Mouse (Mus musculus): Measurements from ENCODE around the gene Ppih.
"Not testable (repeated sequence)": the region's sequence is repeated elsewhere in the genome, so short reads cannot be mapped to it uniquely, and the experiment has no call there.

Gene Ppih

DNA sequence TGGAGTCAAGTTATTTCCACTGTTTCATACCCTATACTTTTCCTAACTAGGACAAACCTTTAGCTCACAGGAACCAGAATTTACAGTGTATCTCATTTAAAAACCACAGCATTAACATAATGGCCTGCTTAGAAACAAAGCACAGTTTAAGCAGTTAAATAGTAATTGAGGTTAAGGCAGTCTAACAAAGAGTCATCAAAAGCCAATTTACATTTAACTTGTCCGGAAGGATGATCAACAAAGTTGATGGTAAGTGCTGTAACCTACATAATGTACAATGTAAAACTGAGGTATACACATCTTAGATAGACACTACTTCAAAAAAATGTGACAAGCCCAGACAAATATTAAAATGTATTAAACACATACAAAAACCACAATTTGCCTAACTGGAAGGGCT, 28.4 kb downstream of the Ppih start:
- DNase-seq (ENCODE audit: low spot score), result no peak

DNA sequence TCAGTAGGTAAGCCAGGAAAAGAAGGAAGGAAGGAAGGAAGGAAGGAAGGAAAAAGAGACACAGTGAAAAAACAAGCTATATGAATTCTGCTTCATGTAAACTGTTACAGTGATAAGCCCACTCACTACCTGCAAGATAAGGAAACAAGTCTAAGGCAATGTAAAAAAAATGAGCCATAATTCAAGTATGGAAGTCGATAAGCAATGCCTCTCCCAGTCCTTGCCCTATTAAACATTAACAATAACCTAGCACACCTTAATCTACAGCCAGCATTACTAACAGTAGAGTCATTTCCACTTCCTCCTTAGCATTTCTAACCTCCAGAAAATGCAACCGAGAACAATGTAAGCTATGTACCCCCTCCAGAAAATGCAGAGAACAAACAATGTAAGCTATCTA, 35.0 kb downstream of the Ppih start:
- no peak for DNase-seq (ENCODE audit: low spot score)

DNA sequence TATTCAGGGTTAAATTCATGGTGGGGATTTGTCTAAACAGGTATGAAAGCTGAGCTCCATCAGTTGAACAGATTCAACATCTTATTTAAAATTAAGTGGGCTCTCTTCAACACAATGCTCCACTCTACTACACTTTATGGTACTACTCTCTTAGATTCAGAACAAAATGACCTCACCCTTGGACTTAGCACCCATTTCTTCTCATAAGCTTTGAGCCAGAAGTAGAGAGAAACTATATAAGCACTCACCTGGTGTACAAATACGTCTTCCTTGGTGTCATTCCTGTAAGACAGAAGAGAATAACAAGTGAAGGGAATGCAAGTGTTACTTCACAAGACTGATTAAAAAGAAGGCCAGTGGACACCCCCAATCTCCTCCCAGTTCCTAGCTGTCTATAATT, 35.5 kb downstream of the Ppih start:
- DNase-seq (ENCODE audit: low spot score), result no peak

DNA sequence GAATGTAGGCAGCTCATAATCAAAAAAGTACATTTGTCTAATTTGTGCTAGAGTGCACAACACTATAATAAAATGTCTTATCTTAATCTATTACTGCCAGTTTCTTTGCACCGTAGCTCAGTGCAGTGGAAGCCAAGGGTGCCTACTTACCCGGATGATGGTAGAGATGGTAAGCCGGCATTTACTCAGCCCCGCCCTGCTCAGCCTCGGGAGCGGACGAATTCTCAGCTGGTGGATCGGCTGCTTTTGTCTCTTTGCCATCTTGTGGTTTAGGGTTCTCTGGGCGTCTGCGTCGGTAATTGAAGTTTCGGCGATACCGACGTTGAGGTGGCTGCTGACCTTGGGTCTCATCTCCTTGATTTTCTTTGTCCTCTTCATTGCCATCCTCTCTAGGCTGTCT, 41.6 kb downstream of the Ppih start:
- DNase-seq (ENCODE audit: low spot score), result not testable (repeated sequence)

DNA sequence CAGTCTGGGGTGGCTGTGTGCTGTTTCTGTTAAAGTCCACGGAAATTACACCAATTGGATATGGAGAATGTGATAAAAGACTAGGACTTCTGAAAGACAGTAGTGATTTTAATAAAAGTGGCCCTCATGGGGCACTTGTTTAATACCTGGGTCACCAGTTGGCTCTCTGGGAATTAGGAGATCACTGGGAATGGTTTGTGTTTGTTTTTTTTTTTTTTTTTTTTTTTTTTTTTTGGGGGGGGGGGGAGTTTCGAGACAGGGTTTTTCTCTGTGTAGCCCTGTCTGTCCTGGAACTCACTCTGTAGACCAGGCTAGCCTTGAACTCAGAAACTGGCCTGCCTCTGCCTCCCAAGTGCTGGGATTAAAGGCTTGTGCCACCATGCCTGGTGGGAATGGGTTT, 44.6 kb downstream of the Ppih start:
- no peak for DNase-seq (ENCODE audit: low spot score)

DNA sequence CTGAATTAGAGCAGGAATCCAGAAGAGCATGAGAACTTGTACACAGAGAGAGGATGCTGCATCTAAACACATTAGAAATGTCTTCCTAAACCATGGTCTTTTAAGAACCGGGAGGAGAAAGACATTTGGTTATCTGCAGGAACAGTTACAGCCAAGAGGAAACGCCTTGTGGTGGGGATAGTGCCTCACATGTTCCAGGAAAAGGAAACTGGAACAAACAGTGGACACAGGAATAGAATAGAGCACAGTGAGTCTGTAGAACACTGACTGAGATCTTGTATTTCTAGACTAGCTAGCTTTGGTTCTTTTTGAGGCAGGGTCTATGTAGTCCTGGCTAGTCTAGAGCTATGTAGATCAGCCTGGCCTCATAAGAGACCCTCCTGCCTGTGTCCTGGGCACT, 45.1 kb downstream of the Ppih start:
- no peak for DNase-seq (ENCODE audit: low spot score)

DNA sequence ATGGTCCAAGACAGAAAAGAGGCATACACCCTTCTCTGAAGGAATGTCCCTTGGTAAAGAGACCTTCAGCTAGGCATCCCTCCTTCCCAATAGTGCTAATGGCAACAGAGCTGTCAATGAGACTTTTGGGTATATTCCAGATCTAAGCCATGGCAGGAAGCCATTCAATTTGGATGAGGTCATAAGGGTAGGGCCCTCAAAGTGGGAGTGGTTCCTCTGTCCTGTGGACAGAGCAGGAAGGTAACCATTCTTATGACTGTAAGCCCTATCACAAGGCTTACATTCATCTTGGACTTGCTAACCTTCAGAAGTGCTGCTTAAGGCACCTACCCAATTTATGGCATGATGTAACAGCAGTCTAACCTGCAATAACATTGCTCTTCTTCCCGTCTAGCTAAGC, 45.7 kb downstream of the Ppih start:
- DNase-seq (ENCODE audit: low spot score), result no peak

DNA sequence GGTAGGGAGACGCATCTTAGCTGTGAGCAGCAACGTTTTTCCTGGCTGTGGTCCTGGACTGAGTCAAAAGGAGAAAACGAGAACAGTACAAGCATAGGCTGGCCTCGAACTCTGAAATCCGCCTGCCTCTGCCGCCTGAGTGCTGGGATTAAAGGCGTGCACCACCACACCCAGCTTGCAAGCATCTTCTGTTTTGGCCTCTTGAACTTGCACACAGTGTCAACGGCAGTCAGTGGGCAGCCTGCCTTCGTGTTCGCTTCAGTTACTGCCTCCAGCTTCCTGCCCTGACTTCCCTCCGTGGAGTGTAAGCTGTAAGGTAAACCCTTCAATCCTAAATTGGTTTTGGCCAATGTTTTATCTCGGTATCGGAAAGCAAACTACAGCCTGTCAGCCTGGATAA, 53.7 kb downstream of the Ppih start:
- DNase-seq (ENCODE audit: low spot score), result no peak

DNA sequence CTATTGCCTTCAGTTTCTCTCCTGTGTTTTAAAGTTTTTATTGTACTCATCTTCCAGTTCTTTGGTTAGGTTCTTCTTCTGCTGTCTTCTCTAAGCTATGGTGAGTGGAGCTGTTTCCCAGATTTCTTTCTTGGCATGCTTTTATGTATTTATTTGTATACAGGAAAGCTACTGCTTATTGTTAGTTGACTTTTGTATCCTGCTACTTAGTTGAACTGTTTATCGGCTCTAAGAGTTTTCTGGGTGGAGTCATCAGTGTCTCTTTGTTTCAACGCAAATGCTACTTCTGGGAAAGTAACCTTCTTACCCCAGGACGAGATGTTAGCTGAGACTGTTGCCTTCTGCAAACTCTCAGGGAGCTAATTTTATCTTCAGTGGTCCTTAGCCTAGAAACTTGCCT, 56.9 kb downstream of the Ppih start:
- DNase-seq (ENCODE audit: low spot score), result no peak

DNA sequence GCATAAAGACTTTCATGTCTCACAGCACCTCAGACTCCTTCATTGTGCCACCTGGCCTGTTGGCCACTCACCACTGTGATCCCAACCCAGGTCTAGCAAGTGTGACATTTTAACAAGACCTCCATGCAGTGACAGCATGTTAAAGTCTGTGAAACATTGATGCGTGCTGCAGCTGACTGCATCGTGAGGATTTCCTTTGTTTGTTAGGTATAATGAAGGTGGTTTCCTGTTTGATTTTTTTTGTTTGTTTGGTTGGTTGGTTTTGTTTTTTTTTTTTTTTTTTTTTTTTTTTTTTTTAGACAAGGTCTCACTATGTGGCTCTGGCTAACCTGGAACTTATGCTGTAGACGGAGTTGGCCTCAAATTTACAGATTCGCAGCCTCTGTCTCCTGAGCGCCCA, 57.9 kb downstream of the Ppih start:
- DNase-seq (ENCODE audit: low spot score), result no peak

DNA sequence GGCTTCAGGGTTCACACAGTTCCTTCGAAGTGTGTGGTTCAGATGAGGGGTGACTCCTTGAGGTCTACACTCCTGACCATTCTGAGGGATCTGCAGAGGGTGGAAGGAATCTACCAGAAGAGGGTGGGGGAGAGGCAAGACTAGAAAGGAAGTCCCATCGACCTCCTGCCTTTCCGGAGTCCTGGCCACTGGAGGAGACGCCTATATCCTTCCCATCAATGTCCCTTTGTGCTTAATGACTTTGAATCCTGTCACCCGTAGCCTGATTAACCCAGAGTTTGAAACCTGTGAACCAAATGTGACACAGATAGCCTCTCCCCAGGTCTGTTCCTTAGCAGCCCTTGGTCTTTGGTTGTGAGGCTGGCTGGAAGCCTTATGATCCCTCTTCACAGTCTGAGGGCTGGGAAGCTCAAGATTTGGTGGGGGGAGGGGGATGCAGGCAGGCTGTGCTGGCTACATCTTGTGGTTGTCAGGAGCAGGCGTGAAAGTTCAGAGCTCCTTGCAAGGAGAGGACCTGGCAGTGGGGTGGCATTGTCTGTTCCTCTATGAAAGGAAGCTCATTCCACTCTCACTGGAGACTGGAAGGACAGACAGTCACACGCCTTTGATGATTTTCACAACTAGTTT, 59.1 kb downstream of the Ppih start:
- no peak for DNase-seq (ENCODE audit: low spot score)

DNA sequence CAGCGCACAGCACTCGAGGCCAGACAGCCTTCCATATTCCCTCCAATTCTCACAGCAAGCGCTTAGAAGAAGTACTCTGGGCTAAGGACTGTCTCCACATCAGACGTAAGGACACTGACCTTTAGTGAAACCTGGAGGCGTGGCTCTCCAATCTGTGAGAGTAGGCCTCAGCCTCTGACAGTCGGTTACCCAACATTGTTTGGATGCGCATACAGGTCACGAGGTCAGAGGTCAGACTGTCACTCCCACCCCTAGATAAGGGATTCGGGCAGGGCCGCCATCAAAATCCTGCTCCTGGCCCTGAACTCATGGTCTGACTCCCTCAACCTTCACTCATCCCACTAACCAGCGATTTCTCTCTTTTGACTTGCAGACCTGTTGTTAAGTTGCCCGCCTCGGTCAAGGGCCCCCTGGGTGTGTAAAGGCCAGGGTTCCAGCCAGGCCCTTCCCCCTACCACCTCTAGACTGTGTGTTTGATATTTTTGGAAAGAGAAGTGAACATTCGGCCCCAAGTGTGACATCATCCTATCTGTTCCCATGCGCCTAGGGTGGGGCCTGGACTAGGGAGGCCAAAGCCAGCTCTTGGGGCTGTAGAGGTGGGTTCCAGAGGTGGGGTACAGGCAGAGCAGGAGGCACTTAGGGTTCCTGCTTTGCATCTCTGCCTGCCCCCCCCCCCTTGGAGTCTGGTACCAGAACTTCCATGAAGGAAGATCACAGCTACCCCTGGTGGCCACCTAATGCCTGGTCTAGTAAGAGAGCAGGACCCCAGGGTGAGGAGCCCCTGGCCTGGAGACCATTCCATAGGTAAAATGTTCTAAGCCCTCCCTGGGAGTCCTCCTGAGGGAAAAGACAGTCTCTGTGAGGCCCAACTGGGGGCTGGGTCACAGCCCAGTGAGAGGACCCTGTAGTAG, 60.7 kb downstream of the Ppih start:
- DNase-seq (ENCODE audit: low spot score), result no peak

DNA sequence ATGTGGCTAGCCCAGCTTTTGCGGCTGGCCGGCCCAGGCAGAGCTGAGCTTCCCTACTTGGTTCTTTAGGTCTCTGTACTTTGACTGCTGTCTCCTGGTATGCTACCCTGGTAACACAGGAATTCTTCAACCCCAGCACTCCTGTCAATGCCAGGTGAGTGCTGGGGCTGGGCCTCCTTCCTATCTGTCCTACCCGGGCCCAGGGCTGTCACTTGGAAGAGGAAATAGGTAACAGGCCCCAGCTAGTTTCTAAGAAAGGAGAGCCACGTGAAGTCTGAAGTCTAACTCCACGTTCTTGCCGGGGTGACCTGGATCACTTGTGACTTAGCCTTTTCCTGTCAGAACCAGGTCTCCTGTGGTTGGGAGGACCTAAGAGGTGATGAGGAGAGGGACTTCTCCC, 63.3 kb downstream of the Ppih start:
- no peak for DNase-seq (ENCODE audit: low spot score)

DNA sequence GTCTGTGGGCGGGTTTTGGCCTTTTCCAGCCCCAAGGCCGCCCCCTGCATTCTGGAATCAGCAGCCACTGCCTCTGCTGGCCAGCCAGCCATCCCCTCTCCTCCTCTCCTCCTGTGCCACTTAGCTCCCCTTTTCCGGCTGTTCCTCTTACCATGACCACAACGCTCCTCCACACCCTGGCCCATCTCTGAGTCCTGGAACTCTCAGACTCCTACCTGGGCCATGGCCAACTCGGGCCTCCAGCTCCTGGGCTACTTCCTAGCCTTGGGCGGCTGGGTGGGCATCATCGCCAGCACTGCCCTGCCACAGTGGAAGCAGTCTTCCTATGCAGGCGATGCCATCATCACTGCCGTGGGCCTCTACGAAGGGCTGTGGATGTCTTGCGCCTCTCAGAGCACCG, 65.0 kb downstream of the Ppih start, which contains the start of gene Cldn19:
TSS of gene Cldn19 (plus strand) at position 64 of the 400 bp plus-strand sequence.
- DNase-seq (ENCODE audit: low spot score), result no peak

DNA sequence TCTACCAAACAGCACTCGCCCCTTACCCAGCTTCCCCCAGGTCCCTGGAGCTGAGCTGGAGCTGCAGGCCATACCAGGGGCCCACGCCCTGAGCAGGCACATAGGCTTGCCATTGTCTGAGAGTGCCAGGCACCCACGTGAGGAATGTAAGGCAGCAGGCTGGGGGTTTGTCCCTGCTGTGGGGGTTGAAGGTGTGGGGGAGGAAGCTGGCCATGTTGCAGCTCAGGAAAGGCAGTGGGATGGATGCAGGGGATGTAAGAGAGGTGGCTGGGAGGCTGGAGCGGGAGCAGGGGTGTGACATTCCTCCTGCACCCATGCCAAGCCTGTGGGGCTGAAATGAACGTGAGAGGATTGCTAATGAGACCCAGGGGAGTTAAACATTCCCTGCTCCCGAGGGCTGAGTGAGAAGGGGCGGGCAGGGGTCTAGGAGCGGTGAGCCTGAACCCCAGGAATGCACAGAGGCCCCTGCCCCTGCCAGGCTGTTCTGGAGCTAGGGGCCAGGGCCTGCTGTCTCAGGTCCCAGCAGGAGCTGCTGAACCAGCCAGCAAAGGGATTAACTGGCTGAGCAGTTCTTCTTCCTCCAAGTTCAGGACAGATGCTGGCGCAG, 66.2 kb downstream of the Ppih start:
- no peak for DNase-seq (ENCODE audit: low spot score)

DNA sequence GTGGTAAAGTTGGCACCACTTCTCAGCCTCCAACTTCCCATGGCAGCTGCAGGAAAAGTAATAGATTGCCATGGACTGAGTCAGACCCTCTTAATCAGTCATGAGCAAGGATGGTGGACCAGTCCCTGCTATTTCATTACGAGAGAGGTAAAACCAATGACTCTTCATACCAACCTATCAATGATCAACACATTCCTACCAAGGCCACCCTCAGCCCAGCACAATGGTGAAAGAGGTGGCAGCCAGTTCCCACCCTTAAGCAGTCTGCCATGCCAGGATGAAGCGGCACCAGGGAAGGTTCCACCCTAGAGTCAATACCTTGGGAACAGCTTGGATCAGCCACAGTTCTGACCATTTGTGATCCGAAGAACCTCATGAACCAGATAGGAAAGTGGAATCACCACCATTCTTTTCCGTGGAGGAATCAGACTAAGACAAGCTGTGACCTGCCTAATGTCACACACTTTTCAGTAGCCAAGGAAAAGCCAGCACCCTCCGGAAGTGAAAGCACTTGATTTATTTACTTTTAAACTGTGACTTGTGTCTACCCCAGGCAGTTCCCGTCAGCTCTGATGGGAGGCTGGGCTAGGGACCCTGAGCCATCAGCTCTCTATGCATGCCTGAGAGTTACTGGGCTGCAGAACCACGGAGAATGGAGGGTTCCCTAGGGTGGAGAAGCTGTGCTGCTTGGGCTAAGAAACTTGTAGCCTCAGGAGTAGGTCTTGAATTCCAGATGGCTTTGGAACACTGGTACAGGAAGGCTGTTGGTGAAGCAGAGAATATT, 68.1 kb downstream of the Ppih start:
- no peak for DNase-seq (ENCODE audit: low spot score)

All from urinary bladder, postnatal 10 days (tissue).